Mouse (Mus musculus): ENCODE measurements at regions not wholly inside any gene's neighbourhood (a gene's known extent, or its start where the extent isn't known, plus 50 kb on each side); places are given as distances from the start of the nearest gene placed in this dataset.

DNA sequence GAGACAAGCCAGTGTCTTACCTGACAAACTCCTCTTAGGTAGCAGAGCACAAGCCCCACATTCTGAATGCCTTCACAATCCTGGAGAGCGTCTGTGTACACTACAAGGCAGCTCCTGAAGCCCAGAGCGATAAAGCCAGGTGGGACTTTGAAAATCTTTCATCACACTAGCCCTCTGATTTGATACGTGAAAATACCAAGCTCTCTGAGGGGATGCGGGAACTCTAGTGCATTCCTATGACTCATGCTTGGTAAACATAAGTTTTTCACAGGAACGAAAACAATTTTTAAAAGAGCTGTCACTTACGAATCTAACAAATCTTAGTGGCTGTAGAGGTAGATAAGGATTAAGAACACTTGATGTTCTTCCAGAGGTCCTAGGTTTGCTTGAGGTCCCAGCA, 108.6 kb upstream of the Peli1 start:
- DNase-seq (ENCODE audit: low read depth, low spot score) = no peak

DNA sequence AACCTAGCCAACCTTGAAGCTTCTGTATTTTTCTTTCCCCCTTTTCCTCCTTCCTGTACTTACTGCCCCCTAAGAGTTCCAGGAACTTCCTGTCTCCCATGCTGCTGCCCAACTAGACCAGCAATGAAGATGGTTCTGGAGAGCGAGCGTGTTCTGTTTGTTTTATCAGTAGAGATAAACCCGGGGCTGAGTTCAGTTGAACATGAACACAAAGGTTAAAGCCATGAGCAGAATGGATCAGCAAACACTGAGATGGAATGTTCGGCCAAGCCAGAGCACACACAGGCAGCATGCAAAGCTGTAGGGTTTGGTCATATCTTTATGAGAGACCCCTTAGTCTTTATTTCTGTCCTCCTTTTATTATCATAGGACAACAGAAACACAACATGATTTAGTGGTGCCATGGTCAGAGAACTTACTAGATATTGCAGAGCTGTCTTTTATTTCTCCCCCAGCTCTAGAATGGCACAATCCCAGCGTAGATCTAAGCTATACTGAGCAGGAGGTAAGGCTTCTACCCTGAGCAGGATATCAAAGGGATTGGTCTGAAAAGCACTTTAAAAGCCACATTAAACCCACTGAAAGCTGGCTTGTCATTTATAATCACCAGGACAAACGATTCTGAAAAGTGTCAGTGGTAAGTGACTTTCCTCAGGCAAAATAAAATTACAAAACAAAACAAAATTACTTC, 105.9 kb upstream of the Peli1 start:
- DNase-seq (ENCODE audit: low read depth, low spot score) = no peak

DNA sequence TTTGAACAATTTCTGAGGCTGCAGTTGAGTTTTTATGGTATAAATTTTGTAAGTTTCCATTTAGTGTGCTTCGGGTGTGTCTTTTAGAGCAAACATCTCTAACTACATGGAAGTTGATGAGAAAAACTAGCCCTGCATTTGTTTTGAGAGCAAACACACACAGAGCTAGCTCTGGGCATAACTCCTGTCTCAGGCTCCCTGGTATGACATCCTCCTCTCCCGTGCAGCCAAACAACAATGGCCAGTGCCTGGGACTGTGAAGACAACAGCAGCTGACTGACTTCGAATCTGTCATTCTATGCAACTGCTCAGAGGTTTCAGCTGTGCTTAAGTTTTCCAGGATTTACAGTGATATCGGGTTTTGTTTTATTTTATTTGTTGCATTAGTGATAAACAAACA, 105.3 kb upstream of the Peli1 start:
- no peak for DNase-seq (ENCODE audit: low read depth, low spot score)

DNA sequence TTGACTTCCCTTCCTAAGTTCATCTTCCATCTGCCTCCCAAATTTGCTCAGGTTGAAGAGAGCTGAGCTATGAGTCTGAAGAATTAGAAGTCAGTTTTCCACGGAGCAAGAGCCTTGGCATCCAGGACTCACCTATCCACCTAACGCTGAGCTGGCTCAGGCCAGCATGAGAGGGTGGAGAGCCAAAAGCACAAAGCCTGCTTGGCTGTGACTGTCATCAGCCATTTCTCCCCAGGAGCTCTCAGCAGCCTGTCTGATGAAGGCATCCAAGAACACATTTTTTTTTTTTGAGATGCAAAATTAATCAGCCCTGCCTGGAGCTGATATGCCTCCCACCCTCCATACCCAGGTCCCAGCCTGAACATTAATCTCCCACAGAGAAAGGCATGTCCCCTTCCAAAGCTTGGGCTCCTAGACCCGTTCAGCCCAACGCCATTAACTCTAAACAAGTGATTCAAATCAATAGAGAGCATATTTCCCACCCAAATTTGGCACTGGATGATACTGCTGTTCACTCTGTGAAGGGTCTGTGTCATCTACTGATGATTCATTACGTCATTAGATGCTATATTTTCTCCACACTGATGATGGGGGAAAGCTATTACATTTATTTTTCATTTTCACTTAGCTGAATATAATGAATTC, 103.8 kb upstream of the Peli1 start:
- no peak for DNase-seq (ENCODE audit: low read depth, low spot score)

GRCm38 (mm10) chr11:20987841-20988251, 103.2 kb upstream of the Peli1 start:
- no peak for DNase-seq (ENCODE audit: low read depth, low spot score)

DNA sequence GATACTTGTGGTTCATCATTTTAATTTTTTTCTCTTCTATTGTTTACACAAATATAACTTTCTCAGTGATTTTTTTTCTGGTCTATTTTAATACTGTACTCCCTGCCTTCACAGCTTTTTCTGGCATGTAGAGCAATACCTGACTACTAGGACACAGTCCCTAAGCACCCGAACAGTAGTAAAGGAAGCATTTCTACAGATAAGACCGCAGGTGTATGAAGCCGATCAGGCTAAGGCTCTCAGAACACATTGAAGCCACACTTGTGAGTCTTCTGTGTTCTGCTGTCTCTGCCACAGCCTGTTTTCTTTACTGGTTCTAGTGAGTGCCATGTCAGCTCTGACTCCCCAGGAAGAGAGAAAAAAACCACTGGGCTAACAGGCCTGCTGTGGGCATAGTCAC, 102.2 kb upstream of the Peli1 start:
- DNase-seq (ENCODE audit: low read depth, low spot score) = no peak

GRCm38 (mm10) chr11:20993580-20993979, 97.5 kb upstream of the Peli1 start:
- no peak for DNase-seq (ENCODE audit: low read depth, low spot score)

DNA sequence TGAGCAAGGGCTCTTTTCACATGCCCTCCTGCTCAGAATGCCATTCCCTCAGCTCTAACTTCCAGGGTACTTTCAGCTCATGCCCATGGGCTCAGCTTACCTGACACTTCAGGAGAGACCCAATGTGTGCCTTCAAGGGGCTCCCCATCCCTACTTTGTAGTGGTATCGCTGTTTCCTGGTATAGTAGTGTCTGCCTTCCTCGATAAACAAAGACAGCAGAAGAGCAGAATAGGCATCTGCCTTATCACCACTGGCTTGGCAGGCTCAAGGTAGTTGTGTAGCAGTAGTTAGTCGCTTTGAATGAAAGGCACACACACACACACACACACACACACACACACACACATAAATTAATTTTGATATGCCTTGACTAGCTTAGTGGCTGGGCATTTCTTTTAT, 89.7 kb upstream of the Peli1 start:
- no peak for DNase-seq (ENCODE audit: low read depth, low spot score)

- no peak for DNase-seq (ENCODE audit: low read depth, low spot score)
Observed at GRCm38 (mm10) chr11:21007222-21007621, 83.9 kb upstream of the Peli1 start.

DNA sequence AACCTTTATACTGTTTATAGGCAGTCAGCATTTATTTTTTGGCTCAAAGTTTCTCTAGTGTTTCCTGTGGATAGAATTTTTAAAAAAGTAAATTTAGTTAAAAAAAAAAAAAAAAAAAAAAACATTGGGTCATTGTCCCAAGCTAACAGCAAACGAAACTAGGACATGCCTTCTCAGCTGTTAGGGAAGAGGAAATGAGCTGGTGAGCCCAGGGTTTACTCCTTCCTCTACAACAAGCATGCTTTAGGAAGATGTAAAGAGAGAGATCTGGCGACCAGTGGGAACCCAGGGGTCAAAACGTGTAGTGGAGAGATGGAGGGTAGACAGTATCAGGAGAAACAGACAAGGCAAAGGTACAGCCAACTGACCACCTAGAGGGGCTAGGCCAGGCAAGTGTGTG, 81.6 kb upstream of the Peli1 start:
- DNase-seq (ENCODE audit: low read depth, low spot score) = no peak

DNA sequence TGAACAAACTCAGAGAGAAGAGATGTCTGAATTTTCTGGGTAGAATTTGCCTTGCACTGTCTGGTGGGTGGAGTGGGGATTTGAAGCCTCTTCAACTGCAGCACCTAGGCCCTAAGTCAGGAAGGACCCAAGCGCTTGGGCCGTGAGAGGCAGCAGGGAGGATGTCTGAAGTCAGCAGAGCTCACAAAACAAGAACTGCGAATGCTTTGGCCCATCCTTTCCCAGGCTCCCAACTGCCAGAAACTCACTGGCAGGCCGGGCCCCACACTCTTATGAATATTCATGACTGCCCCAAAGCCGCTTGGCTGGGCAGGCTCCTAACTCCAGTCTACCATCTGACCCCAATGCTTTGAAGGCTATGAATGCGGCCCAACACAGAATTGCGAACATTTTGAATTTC, 80.2 kb upstream of the Peli1 start:
- no peak for DNase-seq (ENCODE audit: low read depth, low spot score)

DNA sequence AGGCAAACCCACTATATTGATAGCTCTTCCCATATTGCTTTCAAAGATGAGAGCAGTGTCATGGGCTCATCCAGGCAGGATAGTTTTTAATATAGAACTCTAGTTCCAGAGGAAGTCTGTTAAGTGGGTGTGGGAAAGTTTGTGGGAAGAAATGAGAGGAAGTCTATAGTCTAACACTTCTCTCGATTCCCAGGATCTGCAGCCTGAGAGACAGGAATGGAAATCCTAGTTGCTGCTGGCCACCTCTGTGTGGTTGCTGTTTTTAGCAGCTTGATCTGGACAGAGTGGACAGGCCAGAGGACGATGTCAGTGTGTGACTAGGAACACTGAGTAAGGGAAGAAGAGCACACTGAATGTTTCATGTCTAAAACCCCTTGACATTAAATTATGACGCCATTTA, 76.8 kb upstream of the Peli1 start:
- DNase-seq (ENCODE audit: low read depth, low spot score) = no peak

DNA sequence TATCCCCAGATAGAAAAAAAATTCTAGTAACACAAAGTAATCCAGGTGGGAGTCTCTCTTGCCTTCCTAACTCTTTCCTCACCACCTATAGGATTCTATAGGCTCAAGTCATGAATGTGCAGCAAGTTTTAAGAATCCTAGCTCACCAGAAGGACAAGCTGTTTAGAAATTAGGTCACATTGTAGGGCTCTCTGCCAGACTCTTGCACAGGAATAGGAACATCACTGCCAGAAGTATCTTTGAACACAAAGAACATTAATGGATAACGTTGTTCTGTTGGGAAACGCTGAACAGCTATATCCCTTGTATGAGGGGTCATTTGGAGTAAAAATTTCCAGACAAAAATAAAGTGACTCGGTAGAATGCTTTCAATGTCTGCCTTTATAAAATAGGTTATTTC, 75.6 kb upstream of the Peli1 start:
- no peak for DNase-seq (ENCODE audit: low read depth, low spot score)

GRCm38 (mm10) chr11:21016133-21016746, 74.9 kb upstream of the Peli1 start:
- DNase-seq (ENCODE audit: low read depth, low spot score) = no peak

GRCm38 (mm10) chr11:21016791-21017329, 74.2 kb upstream of the Peli1 start:
- DNase-seq (ENCODE audit: low read depth, low spot score) = no peak

DNA sequence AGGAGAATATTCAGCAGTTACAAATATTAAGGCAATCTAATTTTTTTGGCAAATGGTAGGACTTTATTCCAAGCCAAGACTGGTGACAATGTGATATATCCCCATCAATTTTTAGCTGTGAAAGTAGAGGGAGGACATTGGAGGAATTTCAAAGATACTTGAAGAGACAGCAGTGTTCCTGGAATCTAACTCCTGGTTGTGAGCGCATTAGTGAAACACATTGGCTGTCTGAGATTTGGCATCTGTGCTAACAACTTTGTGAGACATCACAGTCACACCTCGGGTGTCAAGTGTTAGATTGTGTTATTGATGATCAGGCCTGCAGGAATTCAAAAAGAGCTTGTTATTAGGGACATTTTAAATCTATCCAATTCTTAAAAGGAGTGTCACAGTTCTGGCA, 71.3 kb upstream of the Peli1 start:
- DNase-seq (ENCODE audit: low read depth, low spot score) = no peak

GRCm38 (mm10) chr11:21024111-21024510, 67.0 kb upstream of the Peli1 start:
- DNase-seq (ENCODE audit: low read depth, low spot score) = no peak

- DNase-seq (ENCODE audit: low read depth, low spot score) = no peak
Observed at GRCm38 (mm10) chr11:21024521-21024920, 66.6 kb upstream of the Peli1 start.

- no peak for DNase-seq (ENCODE audit: low read depth, low spot score)
Observed at GRCm38 (mm10) chr11:21027299-21027698, 63.8 kb upstream of the Peli1 start.

- no peak for DNase-seq (ENCODE audit: low read depth, low spot score)
Observed at GRCm38 (mm10) chr11:21030362-21030761, 60.7 kb upstream of the Peli1 start.

- no peak for DNase-seq (ENCODE audit: low read depth, low spot score)
Observed at GRCm38 (mm10) chr11:21031816-21032215, 59.3 kb upstream of the Peli1 start.

DNA sequence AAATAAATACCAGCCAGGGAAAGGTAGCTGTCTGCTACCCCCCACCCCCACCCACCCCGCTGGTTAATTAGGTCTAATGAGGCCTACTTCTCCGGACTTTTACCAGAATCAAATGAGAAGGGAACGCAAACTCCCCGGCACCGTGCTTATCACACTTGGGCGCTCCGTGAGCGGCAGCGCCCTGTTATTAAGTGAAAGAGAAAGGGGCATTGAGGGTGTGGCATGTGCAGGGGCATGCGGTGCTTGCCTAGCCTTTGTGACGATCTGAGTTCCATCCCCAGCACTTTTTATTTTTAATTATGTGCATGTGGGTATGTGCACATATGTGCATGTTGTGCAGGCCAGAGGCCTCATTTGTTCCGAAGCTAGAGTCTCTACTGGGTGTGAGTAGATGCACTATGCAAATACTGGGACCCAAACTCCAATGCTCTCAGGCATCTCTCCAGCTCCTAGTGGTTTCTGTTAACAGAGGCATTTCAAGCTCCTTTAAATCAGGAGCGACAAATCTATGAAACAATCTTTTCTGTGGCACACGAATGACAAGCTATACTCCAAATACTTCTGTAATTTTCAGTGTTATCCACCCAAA, 57.8 kb upstream of the Peli1 start:
- no peak for DNase-seq (ENCODE audit: low read depth, low spot score)
